Comparison of ENCODE assay signal across 9 mouse cellular contexts in the genomic region with DNA sequence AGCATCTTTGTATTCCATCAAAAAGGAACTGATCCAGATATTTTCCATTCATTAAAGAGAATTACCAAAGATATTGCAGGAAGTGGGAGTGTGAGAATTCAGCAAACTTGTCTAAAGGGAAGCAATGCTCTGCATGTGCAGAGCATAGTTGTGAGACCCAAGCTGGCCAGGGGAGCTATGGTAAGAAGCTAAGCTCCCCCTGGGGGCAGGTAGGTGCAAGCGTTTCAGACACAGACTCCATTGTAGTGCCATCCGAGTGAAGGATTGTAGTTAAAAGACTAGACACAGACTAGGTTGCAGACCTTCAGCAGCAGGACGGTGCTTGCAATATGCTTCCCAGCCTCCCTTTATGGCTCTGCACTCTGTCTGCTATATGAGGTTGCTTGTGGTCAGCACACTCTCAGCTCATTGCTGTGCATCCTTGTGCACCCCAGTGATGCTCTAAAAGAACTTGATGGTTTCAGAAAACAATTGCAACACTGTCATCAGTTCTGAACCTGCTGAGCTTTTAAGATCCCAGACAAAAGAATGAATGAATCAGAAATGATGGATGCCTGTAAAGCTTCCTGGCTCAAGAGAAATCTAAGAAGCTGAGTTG.
DNase-seq lines count a peak whose midpoint lies in the region; ATAC-seq and TF ChIP-seq lines count a peak whose summit lies in the region.
"Had no signal": no experiment of that assay in that cellular context is flagged by ENCODE, and none has a peak within 500 bp of the region (broad histone marks: within the 10 kb centered on the region; RNA-seq: fewer than 3 reads in every experiment).

No protein-coding gene starts in this region.

- peak; percentile 54 for TF ChIP-seq CTCF in kidney, adult 2 months (conservative IDR thresholded peaks at IDR 0.05; ENCODE audit: insufficient read depth, insufficient read length, low read depth, low read length)
- peak in 1 of 2 experiments; percentile 68; a peak in 3 of 4 replicates for TF ChIP-seq CTCF in CH12.LX (conservative IDR thresholded peaks at IDR 0.05 in 1 of 2, IDR thresholded peaks at IDR 0.05 in 1 of 2; ENCODE audit: low read depth in 2 of 2, low read length in 2 of 2)
- peak; percentile 60; the same call in 1 of the 2 replicates for TF ChIP-seq CTCF in brain, embryonic 14.5 days (IDR thresholded peaks at IDR 0.05; ENCODE audit: borderline replicate concordance, extremely low read depth, insufficient read depth, insufficient read length)

- TF ChIP-seq EP300 in CH12.LX (IDR thresholded peaks at IDR 0.05; ENCODE audit: low read length), result no peak

- H3K4me1 ChIP-seq in kidney, adult 2 months (ENCODE audit: control insufficient read depth, insufficient read depth, low read length), result no peaks in the 10 kb centered on the region
- H3K4me1 ChIP-seq in kidney, embryonic 16.5 days (ENCODE audit: insufficient read depth, low read length), result no peaks in the 10 kb centered on the region
- no peaks in the 10 kb centered on the region for H3K4me1 ChIP-seq in CH12.LX (ENCODE audit: control insufficient read depth in 1 of 2, insufficient read depth in 2 of 2)
- H3K4me1 ChIP-seq in hindbrain, embryonic 14.5 days (replicated peaks; ENCODE audit: control insufficient read depth, insufficient read depth, low read length), result no peaks in the 10 kb centered on the region

- no peak for TF ChIP-seq POLR2A in kidney, adult 2 months (IDR thresholded peaks at IDR 0.05; ENCODE audit: low read depth, low read length)
- TF ChIP-seq POLR2A in CH12.LX (IDR thresholded peaks at IDR 0.05; ENCODE audit: low read depth, low read length), result no peak
- TF ChIP-seq POLR2A in brain, embryonic 14.5 days (IDR thresholded peaks at IDR 0.05; ENCODE audit: borderline replicate concordance, extremely low read depth, insufficient read depth, insufficient read length, poor library complexity, severe bottlenecking), result no peak

- H3K36me3 ChIP-seq in kidney, adult 2 months (ENCODE audit: control insufficient read depth, insufficient read depth, low read length), result no peaks in the 10 kb centered on the region
- no peaks in the 10 kb centered on the region for H3K36me3 ChIP-seq in kidney, embryonic 16.5 days (ENCODE audit: insufficient read depth, low read length)
- no peaks in the 10 kb centered on the region for H3K36me3 ChIP-seq in CH12.LX (replicated peaks in 1 of 2; ENCODE audit: control insufficient read depth in 1 of 2, insufficient read depth in 1 of 2, low read length in 1 of 2)
- H3K36me3 ChIP-seq in hindbrain, embryonic 14.5 days (replicated peaks; ENCODE audit: control insufficient read depth, insufficient read depth), result no peaks in the 10 kb centered on the region

- H3K79me2 ChIP-seq in CH12.LX (replicated peaks; ENCODE audit: control insufficient read depth, extremely low read depth, insufficient read depth, poor library complexity, severe bottlenecking), result no peaks in the 10 kb centered on the region

- H3K27me3 ChIP-seq in kidney, adult 2 months (replicated peaks; ENCODE audit: control insufficient read depth, insufficient read depth, low read length), result no peaks in the 10 kb centered on the region
- H3K27me3 ChIP-seq in kidney, embryonic 16.5 days (ENCODE audit: insufficient read depth, low read length), result no peaks in the 10 kb centered on the region
- H3K27me3 ChIP-seq in CH12.LX (replicated peaks), result no peaks in the 10 kb centered on the region
- no peaks in the 10 kb centered on the region for H3K27me3 ChIP-seq in hindbrain, embryonic 14.5 days (ENCODE audit: control insufficient read depth, insufficient read depth, low read length)

- in situ Hi-C loops in CH12.LX (cut with MboI; ENCODE audit: low pct_ligation_motif_present, low pct_unique_long_range_greater_than_20kb, low sequenced_read_pairs), result loop anchor here (25.0 kb wide), 1 partner anchor 226 kb away; no protein-coding TSS in a partner anchor

- peak; percentile 46 for TF ChIP-seq RAD21 in CH12.LX (IDR thresholded peaks at IDR 0.05; ENCODE audit: low read depth, low read length)

- H3K27ac ChIP-seq in kidney, adult 2 months (ENCODE audit: insufficient read depth, low read depth, low read length), result no peak overlapping the region
- no peak overlapping the region for H3K27ac ChIP-seq in kidney, embryonic 16.5 days (ENCODE audit: low read length)
- no peak overlapping the region for H3K27ac ChIP-seq in CH12.LX (ENCODE audit: insufficient read depth, low read depth)
- no peak overlapping the region for H3K27ac ChIP-seq in hindbrain, embryonic 14.5 days

- dilution Hi-C loops in CH12.LX (cut with MboI; ENCODE audit: extremely low pct_ligation_motif_present, extremely low pct_unique_long_range_greater_than_20kb, low sequenced_read_pairs), result no loop called here

- H3K9me3 ChIP-seq in kidney, embryonic 16.5 days (ENCODE audit: low read length), result no peaks in the 10 kb centered on the region
- H3K9me3 ChIP-seq in CH12.LX (replicated peaks; ENCODE audit: low read length), result no peaks in the 10 kb centered on the region
- no peaks in the 10 kb centered on the region for H3K9me3 ChIP-seq in hindbrain, embryonic 14.5 days (ENCODE audit: control insufficient read depth, low read length)

- H3K4me2 ChIP-seq in kidney, embryonic 16.5 days (replicated peaks; ENCODE audit: low read depth, low read length), result no peak overlapping the region
- H3K4me2 ChIP-seq in CH12.LX (ENCODE audit: insufficient read depth, low read depth, poor library complexity, severe bottlenecking), result no peak overlapping the region
- H3K4me2 ChIP-seq in hindbrain, embryonic 14.5 days (replicated peaks), result no peak overlapping the region

- no peak overlapping the region for H3K4me3 ChIP-seq in kidney, adult 2 months (ENCODE audit: insufficient read depth, low read depth, low read length)
- H3K4me3 ChIP-seq in kidney, embryonic 16.5 days (ENCODE audit: low read length), result no peak overlapping the region
- no peak overlapping the region for H3K4me3 ChIP-seq in CH12.LX (replicated peaks in 1 of 3; ENCODE audit: low read depth in 2 of 3, low read length in 2 of 3, poor library complexity in 1 of 3)
- H3K4me3 ChIP-seq in hindbrain, embryonic 14.5 days (replicated peaks; ENCODE audit: low read length), result no peak overlapping the region

- 32% methylated on average over 3 of the region's 3 CpGs for WGBS in kidney, adult 2 months
- WGBS in kidney, embryonic 16.5 days, result 46% methylated on average over 3 of the region's 3 CpGs
- 14% methylated on average over 3 of the region's 3 CpGs for WGBS in hindbrain, embryonic 14.5 days

- H3K9ac ChIP-seq in kidney, embryonic 16.5 days (replicated peaks; ENCODE audit: low read length), result no peak overlapping the region
- H3K9ac ChIP-seq in CH12.LX (ENCODE audit: insufficient read depth, low read depth), result no peak overlapping the region
- no peak overlapping the region for H3K9ac ChIP-seq in hindbrain, embryonic 14.5 days

- intact Hi-C loops in heart, postnatal 25 days (cut with DNase I), result no loop called here

- ATAC-seq in kidney, embryonic 16.5 days (ENCODE audit: low FRiP score, low TSS enrichment), result no peak
- peak; percentile 48; the same call in 1 of the 2 replicates for ATAC-seq in hindbrain, embryonic 14.5 days (ENCODE audit: low FRiP score)
- ATAC-seq in inflammation-experienced regulatory T-cells, adult 6 months, result no peak

- DNase-seq in kidney, adult 2 months, result peak; percentile 8
- peak; percentile 40 for DNase-seq in CH12.LX (ENCODE audit: extremely low read depth)
- DNase-seq in brain, embryonic 14.5 days (ENCODE audit: low read depth), result peak; percentile 52
- DNase-seq in hindbrain, embryonic 14.5 days (ENCODE audit: low spot score), result no peak
- no peak for DNase-seq in heart, postnatal 25 days (ENCODE audit: low spot score)
- no peak for DNase-seq in heart, adult 11 months
- DNase-seq: adrenal gland, postnatal 25 days had no signal

TF ChIP-seq in CH12.LX, 34 proteins besides CTCF, POLR2A, EP300 and RAD21:
- TF ChIP-seq ETS1 (conservative IDR thresholded peaks at IDR 0.05; ENCODE audit: low read depth, low read length) (no peak), SMC3 (IDR thresholded peaks at IDR 0.05; ENCODE audit: low read depth, low read length) (peak; percentile 77)

Comparison
In these comparisons a context has a peak if more than half of its experiments do, and no peak if none do; other contexts are left out.
1. DNase-seq: peak in kidney, adult 2 months (single experiment), CH12.LX (single experiment) and brain, embryonic 14.5 days (single experiment); none in hindbrain, embryonic 14.5 days (single experiment), heart, postnatal 25 days (single experiment) and heart, adult 11 months (single experiment).